Mouse (Mus musculus) effector memory CD4-positive, alpha-beta T cell, adult 7 months (primary cell): ENCODE data around the gene Cenpn. TPM values are rescaled to one million over a fixed set of nuclear protein-coding genes. Genes with fewer than 3 reads are reported as not detected.

Experiments
- polyA plus RNA-seq: library from polyadenylated mRNA; unstranded; fragments of 100-300 nt; shearing (Covaris generic); gene quantifications from one replicate; pipeline ENCODE4 v1.2.1, GENCODE M21; 2017

Cenpn gene
- 2.2 TPM for polyA plus RNA-seq

GRCm38 (mm10) chr8:116921337-116922059 lies at the start of gene Cenpn, which contains the start of gene Cmc2:
Gene Cenpn, plus strand, starts transcription at chr8:116921730.
Gene Cmc2, minus strand, starts transcription at chr8:116921455.

GRCm38 (mm10) chr8:116943161-116943554 lies 21.6 kb downstream of the Cenpn start, which contains the start of gene Atmin:
Gene Atmin, plus strand, starts transcription at chr8:116943393.

GRCm38 (mm10) chr8:116978631-116979256 lies 57.2 kb downstream of the Cenpn start, which contains the start of gene 1700030J22Rik:
Gene 1700030J22Rik, minus strand, starts transcription at chr8:116978959.

Other genes with a start within 250 kb of the Cenpn start
- gene Cdyl2, start 188.7 kb upstream of the Cenpn start, polyA plus RNA-seq: 31.3 TPM
- gene Cmc2, start 275 bp upstream of the Cenpn start, polyA plus RNA-seq: 26.0 TPM
- 18.7 TPM for gene Atmin, start 21.7 kb downstream of the Cenpn start, polyA plus RNA-seq
- not detected for gene 1700030J22Rik, start 57.2 kb downstream of the Cenpn start, polyA plus RNA-seq
- 5.9 TPM for gene Gcsh, start 71.8 kb downstream of the Cenpn start, polyA plus RNA-seq
- 0.60 TPM for gene Pkd1l2, start 160.7 kb downstream of the Cenpn start, polyA plus RNA-seq
- 0.29 TPM for gene Bco1, start 174.1 kb downstream of the Cenpn start, polyA plus RNA-seq
- 2.6 TPM for gene Gan, start 236.4 kb downstream of the Cenpn start, polyA plus RNA-seq